Mouse (Mus musculus) spleen, adult 2 months (tissue): ENCODE measurements at regions not wholly inside any gene's neighbourhood (a gene's known extent, or its start where the extent isn't known, plus 50 kb on each side); places are given as distances from the start of the nearest gene placed in this dataset.

Experiments
- CTCF ChIP-seq: fragments of 200-500 bp; IDR thresholded peaks from 2 replicates; pipeline ENCODE4 v1.5.1; 2011; ENCODE audit warnings: mild to moderate bottlenecking, inconsistent platforms; ENCODE audit not compliant: insufficient read depth, insufficient read length, insufficient replicate concordance; ENCODE audit errors: extremely low read depth
- POLR2A ChIP-seq: fragments of 200-500 bp; IDR thresholded peaks from 2 replicates; pipeline ENCODE4 v1.6.1; 2011; ENCODE audit warnings: low read depth, low read length, inconsistent platforms

DNA sequence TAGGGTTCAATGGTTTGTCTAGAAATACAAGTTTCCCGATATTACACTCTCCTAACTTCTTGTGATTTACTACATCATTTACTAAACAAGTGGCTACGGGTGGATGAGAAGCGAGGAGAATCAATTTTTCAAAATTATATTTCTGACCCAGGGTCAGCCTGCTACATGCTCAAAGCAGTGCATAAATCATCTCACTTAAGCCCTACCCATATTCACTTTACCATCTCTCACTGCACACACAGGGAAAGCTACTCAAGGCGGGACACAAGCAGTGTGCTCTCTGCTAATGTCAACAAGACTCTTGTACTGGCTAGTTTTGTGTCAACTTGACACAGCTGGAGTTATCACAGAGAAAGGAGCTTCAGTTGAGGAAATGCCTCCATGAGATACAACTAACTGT lies 62.6 kb upstream of the Pcgf5 start:
- TF ChIP-seq CTCF = no peak
- no peak for TF ChIP-seq POLR2A
